Mouse (Mus musculus): ENCODE results near the gene Olfr596. TPM values are rescaled to one million over a fixed set of nuclear protein-coding genes. Genes with fewer than 3 reads are reported as not detected.
"Not testable (repeated sequence)": the region's sequence is repeated elsewhere in the genome, so short reads cannot be mapped to it uniquely, and the experiment has no call there.

The Olfr596 gene
- not detected in 2 replicates for polyA plus RNA-seq (2015; fragmentation: Nextera tagmentation; extraction: Ambion mirVana)

- not testable (repeated sequence) for H3K27ac ChIP-seq (replicated peaks); H3K27me3 ChIP-seq (replicated peaks); H3K4me3 ChIP-seq; H3K9me3 ChIP-seq; ATAC-seq (ENCODE audit: extremely low read depth, insufficient number of reproducible peaks, low FRiP score, low TSS enrichment); H3K4me1 ChIP-seq; H3K9ac ChIP-seq; H3K36me3 ChIP-seq; H3K4me2 ChIP-seq
- WGBS: 79% methylated on average over 2 of the region's 2 CpGs
Measured at GRCm38 (mm10) chr7:103305348-103305747, at the start of gene Olfr596. TSS of gene Olfr596 (plus strand) at chr7:103305648.

GRCm38 (mm10) chr7:103316015-103316414 is 10.6 kb downstream of the Olfr596 start, which contains the start of gene Olfr597:
TSS of gene Olfr597 (plus strand) at chr7:103316315.
- H3K4me1 ChIP-seq; H3K27ac ChIP-seq (replicated peaks); H3K9me3 ChIP-seq; H3K4me3 ChIP-seq; H3K36me3 ChIP-seq; H3K4me2 ChIP-seq; ATAC-seq (ENCODE audit: extremely low read depth, insufficient number of reproducible peaks, low FRiP score, low TSS enrichment); H3K9ac ChIP-seq; H3K27me3 ChIP-seq (replicated peaks): not testable (repeated sequence)
- WGBS: 76% methylated on average over 2 of the region's 2 CpGs

GRCm38 (mm10) chr7:103323268-103323667 is 17.8 kb downstream of the Olfr596 start, which contains the start of gene Olfr598:
TSS of gene Olfr598 (plus strand) at chr7:103323568.
- Histone ChIP-seq H3K27me3 (replicated peaks) (no peaks in the 10 kb centered on the region), H3K4me3 (no peak within 1 kb of the TSS), H3K4me2 (no peak within 1 kb of the TSS), H3K27ac (replicated peaks) (no peak within 1 kb of the TSS), H3K9me3 (no peaks in the 10 kb centered on the region), H3K9ac (no peak within 1 kb of the TSS), H3K4me1 (no peaks in the 10 kb centered on the region), H3K36me3 (no peaks in the 10 kb centered on the region)
- no peak for ATAC-seq (ENCODE audit: extremely low read depth, insufficient number of reproducible peaks, low FRiP score, low TSS enrichment)

GRCm38 (mm10) chr7:103335617-103336016 is 30.2 kb downstream of the Olfr596 start, which contains the start of gene Olfr599:
TSS of gene Olfr599 (plus strand) at chr7:103335917.
- 83% methylated on average over 1 of the region's 1 CpGs for WGBS
- ATAC-seq (ENCODE audit: extremely low read depth, insufficient number of reproducible peaks, low FRiP score, low TSS enrichment): no peak; the same call in 1 of the 2 replicates

GRCm38 (mm10) chr7:103349569-103349968 is 44.1 kb downstream of the Olfr596 start, which contains the start of gene Olfr600:
TSS of gene Olfr600 (minus strand) at chr7:103349669.
- Histone ChIP-seq H3K36me3 (no peaks in the 10 kb centered on the region), H3K9ac (no peak within 1 kb of the TSS), H3K4me3 (no peak within 1 kb of the TSS), H3K4me1 (no peaks in the 10 kb centered on the region), H3K27me3 (replicated peaks) (no peaks in the 10 kb centered on the region), H3K9me3 (no peaks in the 10 kb centered on the region), H3K4me2 (no peak within 1 kb of the TSS), H3K27ac (replicated peaks) (no peak within 1 kb of the TSS)
- no peak for ATAC-seq (ENCODE audit: extremely low read depth, insufficient number of reproducible peaks, low FRiP score, low TSS enrichment)

More at GRCm38 (mm10) chr7:103335617-103336016, 30.2 kb downstream of the Olfr596 start, which contains the start of gene Olfr599:
- no peaks in the 10 kb centered on the region for H3K4me1 ChIP-seq
- no peak within 1 kb of the TSS for H3K4me2 ChIP-seq
- no peaks in the 10 kb centered on the region for H3K36me3 ChIP-seq
- no peaks in the 10 kb centered on the region for H3K27me3 ChIP-seq (replicated peaks)
- no peak within 1 kb of the TSS for H3K27ac ChIP-seq (replicated peaks)
- no peak within 1 kb of the TSS for H3K9ac ChIP-seq
- no peak within 1 kb of the TSS for H3K4me3 ChIP-seq
- no peaks in the 10 kb centered on the region for H3K9me3 ChIP-seq

Small RNAs within 50 kb of the gene (microRNA-seq; reads per million reads assigned to microRNA genes)
- not detected for gene Gm23550
- gene Gm25171: not detected

Other genes starting within 250 kb of the Olfr596 start
- gene Olfr584, start 223.8 kb upstream of the Olfr596 start, polyA plus RNA-seq (2015; fragmentation: Nextera tagmentation; extraction: Ambion mirVana): not detected in 2 replicates
- not detected in 2 replicates for gene Olfr585, start 207.9 kb upstream of the Olfr596 start, polyA plus RNA-seq (2015; fragmentation: Nextera tagmentation; extraction: Ambion mirVana)
- gene Olfr586, start 180.0 kb upstream of the Olfr596 start, polyA plus RNA-seq (2015; fragmentation: Nextera tagmentation; extraction: Ambion mirVana): not detected in 2 replicates
- not detected in 2 replicates for gene Olfr588-ps1, start 164.8 kb upstream of the Olfr596 start, polyA plus RNA-seq (2015; fragmentation: Nextera tagmentation; extraction: Ambion mirVana)
- gene Olfr589, start 149.3 kb upstream of the Olfr596 start, polyA plus RNA-seq (2015; fragmentation: Nextera tagmentation; extraction: Ambion mirVana): not detected in 2 replicates
- gene Olfr591, start 127.3 kb upstream of the Olfr596 start, polyA plus RNA-seq (2015; fragmentation: Nextera tagmentation; extraction: Ambion mirVana): not detected in 2 replicates
- not detected in 2 replicates for gene Olfr592, start 120.8 kb upstream of the Olfr596 start, polyA plus RNA-seq (2015; fragmentation: Nextera tagmentation; extraction: Ambion mirVana)
- not detected in 2 replicates for gene Olfr593, start 93.8 kb upstream of the Olfr596 start, polyA plus RNA-seq (2015; fragmentation: Nextera tagmentation; extraction: Ambion mirVana)
- not detected in 2 replicates for gene Olfr594, start 88.7 kb upstream of the Olfr596 start, polyA plus RNA-seq (2015; fragmentation: Nextera tagmentation; extraction: Ambion mirVana)
- not detected in 2 replicates for gene Usp17ld, start 53.1 kb upstream of the Olfr596 start, polyA plus RNA-seq (2015; fragmentation: Nextera tagmentation; extraction: Ambion mirVana)
- gene Olfr597, start 10.7 kb downstream of the Olfr596 start, polyA plus RNA-seq (2015; fragmentation: Nextera tagmentation; extraction: Ambion mirVana): not detected in 2 replicates
- gene Olfr598, start 17.9 kb downstream of the Olfr596 start, polyA plus RNA-seq (2015; fragmentation: Nextera tagmentation; extraction: Ambion mirVana): not detected in 2 replicates
- not detected in 2 replicates for gene Olfr599, start 30.3 kb downstream of the Olfr596 start, polyA plus RNA-seq (2015; fragmentation: Nextera tagmentation; extraction: Ambion mirVana)
- gene Olfr600, start 44.0 kb downstream of the Olfr596 start, polyA plus RNA-seq (2015; fragmentation: Nextera tagmentation; extraction: Ambion mirVana): not detected in 2 replicates
- gene Olfr601, start 57.0 kb downstream of the Olfr596 start, polyA plus RNA-seq (2015; fragmentation: Nextera tagmentation; extraction: Ambion mirVana): not detected in 2 replicates
- not detected in 2 replicates for gene Olfr603, start 80.5 kb downstream of the Olfr596 start, polyA plus RNA-seq (2015; fragmentation: Nextera tagmentation; extraction: Ambion mirVana)
- not detected in 2 replicates for gene Usp17lc, start 109.4 kb downstream of the Olfr596 start, polyA plus RNA-seq (2015; fragmentation: Nextera tagmentation; extraction: Ambion mirVana)
- not detected in 2 replicates for gene Olfr605, start 139.8 kb downstream of the Olfr596 start, polyA plus RNA-seq (2015; fragmentation: Nextera tagmentation; extraction: Ambion mirVana)
- not detected in 2 replicates for gene Olfr606, start 143.4 kb downstream of the Olfr596 start, polyA plus RNA-seq (2015; fragmentation: Nextera tagmentation; extraction: Ambion mirVana)
- 0.17 and 0.21 TPM in 2 replicates for gene Olfr607, start 158.5 kb downstream of the Olfr596 start, polyA plus RNA-seq (2015; fragmentation: Nextera tagmentation; extraction: Ambion mirVana)
- 0.16 and 0.19 TPM in 2 replicates for gene Olfr608, start 164.2 kb downstream of the Olfr596 start, polyA plus RNA-seq (2015; fragmentation: Nextera tagmentation; extraction: Ambion mirVana)
- gene Olfr609, start 192.4 kb downstream of the Olfr596 start, polyA plus RNA-seq (2015; fragmentation: Nextera tagmentation; extraction: Ambion mirVana): not detected in 2 replicates
- not detected in 2 replicates for gene Olfr610, start 206.5 kb downstream of the Olfr596 start, polyA plus RNA-seq (2015; fragmentation: Nextera tagmentation; extraction: Ambion mirVana)
- gene Olfr611, start 215.2 kb downstream of the Olfr596 start, polyA plus RNA-seq (2015; fragmentation: Nextera tagmentation; extraction: Ambion mirVana): not detected in 2 replicates
- gene Olfr612, start 237.1 kb downstream of the Olfr596 start, polyA plus RNA-seq (2015; fragmentation: Nextera tagmentation; extraction: Ambion mirVana): not detected in 2 replicates
- gene Olfr613, start 242.4 kb downstream of the Olfr596 start, polyA plus RNA-seq (2015; fragmentation: Nextera tagmentation; extraction: Ambion mirVana): not detected in 2 replicates